Mouse (Mus musculus): ENCODE measurements around the gene Trmt1l. TPM values are rescaled to one million over a fixed set of nuclear protein-coding genes. Genes with fewer than 3 reads are reported as not detected.

Trmt1l gene
- polyA plus RNA-seq, 1 experiment from 2014 or later, result 42.8 TPM

DNA sequence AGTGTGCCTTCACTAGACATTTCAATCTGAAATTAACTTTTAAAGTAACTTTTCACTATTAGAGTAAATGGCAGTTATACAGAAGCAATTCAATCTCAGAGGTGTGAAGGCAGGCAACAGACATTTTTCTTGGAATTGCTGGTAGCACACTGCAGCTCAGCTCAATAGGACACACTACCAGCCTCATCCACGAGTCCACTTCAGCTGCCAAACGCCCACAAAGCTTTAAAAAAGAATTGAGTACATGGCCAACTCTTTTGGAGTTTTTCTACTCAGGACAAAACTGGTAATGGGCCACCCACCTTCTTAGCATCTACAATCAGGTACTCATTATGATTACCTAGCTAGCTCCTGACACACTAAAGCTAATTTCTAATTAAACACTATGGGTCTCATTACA, 69.6 kb downstream of the Trmt1l start:
- Histone ChIP-seq H3K4me2 (ENCODE audit: low read length) (no peak overlapping the region), H3K36me3 (ENCODE audit: control insufficient read depth, insufficient read depth, low read length) (no peaks in the 10 kb centered on the region), H3K9ac (replicated peaks; ENCODE audit: low read length) (no peak overlapping the region), H3K4me1 (ENCODE audit: control insufficient read depth, insufficient read depth, low read length) (peaks cover 12% of the 10 kb centered on the region; the same call in 1 of the 2 replicates), H3K9me3 (ENCODE audit: control insufficient read depth, low read length) (no peaks in the 10 kb centered on the region), H3K4me3 (replicated peaks; ENCODE audit: low read depth, low read length) (no peak overlapping the region), H3K27me3 (ENCODE audit: control insufficient read depth, insufficient read depth, low read length) (no peaks in the 10 kb centered on the region), H3K27ac (replicated peaks; ENCODE audit: low read depth, low read length) (no peak overlapping the region)
- DNase-seq (no peak), ATAC-seq (ENCODE audit: low FRiP score, low TSS enrichment) (no peak)
- WGBS, result 82% methylated on average over 2 of the region's 2 CpGs

DNA sequence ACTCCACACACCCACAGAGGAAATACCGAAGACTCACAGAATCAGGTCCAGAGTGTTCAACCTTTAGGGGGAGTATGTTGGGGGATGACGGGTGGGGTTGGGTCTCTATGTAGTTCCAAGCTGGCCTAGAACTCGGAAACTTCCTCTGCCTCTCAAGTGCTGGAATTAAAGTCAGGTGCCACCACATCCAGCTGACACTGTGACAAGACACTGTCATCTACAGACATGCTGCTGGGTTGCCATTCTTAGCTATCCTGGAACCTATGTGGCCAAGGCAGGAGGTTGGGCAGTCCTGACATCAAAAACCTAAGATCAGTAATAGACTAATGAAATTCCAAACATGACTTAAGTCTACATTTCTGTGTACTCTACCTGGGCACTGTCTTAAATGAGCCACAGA, 70.0 kb downstream of the Trmt1l start:
- no peak for DNase-seq
- no peak for ATAC-seq (ENCODE audit: low FRiP score, low TSS enrichment)
- Histone ChIP-seq H3K27ac (replicated peaks; ENCODE audit: low read depth, low read length) (no peak overlapping the region), H3K4me2 (ENCODE audit: low read length) (peak overlapping the region; percentile 67; the same call in 1 of the 2 replicates), H3K4me3 (replicated peaks; ENCODE audit: low read depth, low read length) (no peak overlapping the region), H3K36me3 (ENCODE audit: control insufficient read depth, insufficient read depth, low read length) (no peaks in the 10 kb centered on the region), H3K9me3 (ENCODE audit: control insufficient read depth, low read length) (no peaks in the 10 kb centered on the region), H3K27me3 (ENCODE audit: control insufficient read depth, insufficient read depth, low read length) (no peaks in the 10 kb centered on the region), H3K9ac (replicated peaks; ENCODE audit: low read length) (no peak overlapping the region), H3K4me1 (ENCODE audit: control insufficient read depth, insufficient read depth, low read length) (peaks cover 12% of the 10 kb centered on the region; the same call in 1 of the 2 replicates)
- 87% methylated on average over 3 of the region's 3 CpGs for WGBS

DNA sequence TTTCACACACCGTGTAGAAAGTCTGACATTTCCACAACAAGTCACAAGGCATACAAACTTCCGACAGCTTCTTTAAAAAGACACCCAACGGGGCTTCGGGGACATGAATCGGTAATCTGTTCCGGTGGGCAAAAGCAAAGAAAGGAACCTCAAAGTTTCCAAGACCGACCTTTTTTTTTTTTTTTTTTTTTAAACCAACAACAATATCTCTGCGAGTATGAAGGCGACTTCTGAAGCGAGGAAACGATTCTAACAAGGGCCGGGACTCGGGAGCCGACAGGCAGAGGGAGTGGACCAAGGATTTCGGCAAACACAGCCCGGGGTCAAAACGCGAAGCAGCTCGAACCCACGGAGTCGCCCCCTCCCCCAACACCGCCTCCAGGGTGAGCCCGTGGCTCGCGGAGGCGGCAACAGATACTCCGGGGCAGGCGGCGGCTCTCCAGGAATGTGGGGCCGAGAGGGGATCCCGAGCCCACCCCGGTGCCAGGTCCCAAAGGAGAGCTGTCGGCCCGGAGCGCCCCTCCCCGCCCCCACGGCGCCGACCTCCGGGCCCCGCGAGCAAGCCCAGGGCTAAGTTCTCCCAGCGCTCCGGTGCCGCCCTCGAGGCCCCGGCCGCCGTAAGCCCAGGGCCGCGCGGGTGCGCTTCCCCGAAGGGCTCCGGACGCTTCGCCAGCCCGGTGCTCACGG, 71.6 kb downstream of the Trmt1l start:
- Histone ChIP-seq H3K36me3 (ENCODE audit: control insufficient read depth, insufficient read depth, low read length) (no peaks in the 10 kb centered on the region), H3K9me3 (ENCODE audit: control insufficient read depth, low read length) (no peaks in the 10 kb centered on the region), H3K27me3 (ENCODE audit: control insufficient read depth, insufficient read depth, low read length) (no peaks in the 10 kb centered on the region), H3K4me1 (ENCODE audit: control insufficient read depth, insufficient read depth, low read length) (peaks cover 12% of the 10 kb centered on the region; the same call in 1 of the 2 replicates), H3K4me2 (ENCODE audit: low read length) (peak overlapping the region; percentile 67), H3K4me3 (replicated peaks; ENCODE audit: low read depth, low read length) (peak overlapping the region; percentile 95), H3K27ac (replicated peaks; ENCODE audit: low read depth, low read length) (peak overlapping the region; percentile 95), H3K9ac (replicated peaks; ENCODE audit: low read length) (peak overlapping the region; percentile 89)
- DNase-seq (peak; percentile 74), ATAC-seq (ENCODE audit: low FRiP score, low TSS enrichment) (no peak; the same call in 1 of the 2 replicates)
- under 1% methylated on average over 59 of the region's 59 CpGs for WGBS

DNA sequence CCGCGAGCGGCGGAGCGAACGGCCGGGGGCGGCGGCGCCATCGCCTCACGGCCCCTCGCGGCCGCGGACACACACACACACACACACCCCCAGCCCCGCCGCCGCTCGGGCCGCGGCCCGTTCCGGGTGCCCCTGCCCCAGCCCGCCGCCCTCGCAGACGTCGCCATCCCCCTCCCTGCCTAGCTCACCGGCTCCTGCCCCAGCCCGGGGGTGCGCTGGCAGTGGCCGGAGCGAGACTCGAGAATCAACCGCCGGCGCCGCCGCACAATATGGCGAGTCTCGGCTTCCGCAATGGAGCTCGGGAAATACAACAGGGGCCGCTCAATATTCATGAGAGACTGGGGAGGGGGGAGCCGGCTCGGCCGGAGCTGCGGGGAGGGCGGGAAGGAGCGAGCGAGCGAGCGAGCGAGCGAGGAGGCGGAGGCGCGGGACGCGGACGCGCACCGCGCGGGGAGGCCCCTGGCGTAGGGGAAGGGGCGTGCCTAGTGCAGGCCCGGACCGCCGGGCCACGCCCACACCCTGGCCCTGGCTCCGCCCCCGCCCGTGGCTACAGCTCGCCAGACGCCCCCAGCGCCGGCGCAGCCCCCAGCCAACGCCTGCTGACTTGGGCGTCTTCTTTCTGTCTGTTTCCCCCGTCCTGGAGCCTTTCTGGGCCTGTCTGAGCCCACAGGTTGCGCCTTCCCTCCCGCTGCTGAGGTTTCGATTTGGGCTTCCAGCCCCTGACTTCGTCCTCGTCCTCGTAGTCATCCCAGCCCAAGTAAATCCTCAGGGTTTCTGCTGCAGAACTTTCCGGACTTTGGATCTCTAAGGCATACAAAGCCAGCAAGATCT, 72.4 kb downstream of the Trmt1l start, which contains the start of gene Rnf2:
Rnf2 (minus strand) TSS at position 425 of the 831 bp plus-strand sequence.
- no peaks in the 10 kb centered on the region for H3K36me3 ChIP-seq (ENCODE audit: control insufficient read depth, insufficient read depth, low read length)
- peak; percentile 97 for ATAC-seq (ENCODE audit: low FRiP score, low TSS enrichment)
- under 1% methylated on average over 76 of the region's 90 CpGs for WGBS

More for the DNA sequence above, 72.4 kb downstream of the Trmt1l start, which contains the start of gene Rnf2:
- Histone ChIP-seq H3K9ac (replicated peaks; ENCODE audit: low read length) (peak within 1 kb of the TSS; percentile 89), H3K4me1 (ENCODE audit: control insufficient read depth, insufficient read depth, low read length) (peaks cover 12% of the 10 kb centered on the region; the same call in 1 of the 2 replicates), H3K27me3 (ENCODE audit: control insufficient read depth, insufficient read depth, low read length) (no peaks in the 10 kb centered on the region), H3K9me3 (ENCODE audit: control insufficient read depth, low read length) (no peaks in the 10 kb centered on the region), H3K27ac (replicated peaks; ENCODE audit: low read depth, low read length) (peak within 1 kb of the TSS; percentile 95), H3K4me2 (ENCODE audit: low read length) (peak within 1 kb of the TSS; percentile 67), H3K4me3 (replicated peaks; ENCODE audit: low read depth, low read length) (peak within 1 kb of the TSS; percentile 95)
- DNase-seq, result peak; percentile 97

Small RNAs within 50 kb of the gene (microRNA-seq; reads per million reads assigned to microRNA genes)
- 1.3 reads per million for gene Mir7682

Other genes with a start within 250 kb of the Trmt1l start
- 0.16 TPM in 1 of 2 replicates, not detected in the other for gene Gm47985, start 246.0 kb upstream of the Trmt1l start, polyA plus RNA-seq (2014; fragmentation: Nextera tagmentation; extraction: Ambion mirVana)
- gene Gm8947, start 236.2 kb upstream of the Trmt1l start, polyA plus RNA-seq (2014; fragmentation: Nextera tagmentation; extraction: Ambion mirVana), result not detected in 2 replicates
- not detected in 2 replicates for gene Gm47995, start 230.1 kb upstream of the Trmt1l start, polyA plus RNA-seq (2014; fragmentation: Nextera tagmentation; extraction: Ambion mirVana)
- gene 3110040M04Rik, start 224.4 kb upstream of the Trmt1l start, polyA plus RNA-seq (2014; fragmentation: Nextera tagmentation; extraction: Ambion mirVana), result not detected in 2 replicates
- not detected in 2 replicates for gene Gm47996, start 218.4 kb upstream of the Trmt1l start, polyA plus RNA-seq (2014; fragmentation: Nextera tagmentation; extraction: Ambion mirVana)
- gene Ivns1abp, start 84.1 kb upstream of the Trmt1l start, polyA plus RNA-seq (2014; fragmentation: Nextera tagmentation; extraction: Ambion mirVana), result 182 and 297 TPM in 2 replicates
- gene Swt1, start 87 bp upstream of the Trmt1l start, polyA plus RNA-seq (2014; fragmentation: Nextera tagmentation; extraction: Ambion mirVana), result 19.9 and 20.3 TPM in 2 replicates
- gene Rnf2, start 72.4 kb downstream of the Trmt1l start, polyA plus RNA-seq (2014; fragmentation: Nextera tagmentation; extraction: Ambion mirVana), result 137 and 151 TPM in 2 replicates
- gene Fam129a, start 142.6 kb downstream of the Trmt1l start, polyA plus RNA-seq (2014; fragmentation: Nextera tagmentation; extraction: Ambion mirVana), result 0.23 and 0.93 TPM in 2 replicates

Data from midbrain, embryonic 14.5 days (tissue).